Mouse (Mus musculus): ENCODE measurements at regions not wholly inside any gene's neighbourhood (a gene's known extent, or its start where the extent isn't known, plus 50 kb on each side); places are given as distances from the start of the nearest gene placed in this dataset.

GRCm38 (mm10) chr10:111625573-111625972 lies 119.5 kb downstream of the Phlda1 start:
- no peak for TF ChIP-seq MXI1 (IDR thresholded peaks at IDR 0.05; ENCODE audit: low read depth, low read length)
- no peak for TF ChIP-seq USF2 (conservative IDR thresholded peaks at IDR 0.05; ENCODE audit: low read depth, low read length)
- no peak for TF ChIP-seq ZKSCAN1 (IDR thresholded peaks at IDR 0.05; ENCODE audit: borderline replicate concordance, low read depth, low read length)
- no peak for TF ChIP-seq ZMIZ1 (IDR thresholded peaks at IDR 0.05; ENCODE audit: low read depth, low read length)
- no peak for TF ChIP-seq CHD2 (IDR thresholded peaks at IDR 0.05; ENCODE audit: low read length)
- no peak for TF ChIP-seq RCOR1 (conservative IDR thresholded peaks at IDR 0.05; ENCODE audit: low read depth, low read length)
- TF ChIP-seq ETS1 (conservative IDR thresholded peaks at IDR 0.05; ENCODE audit: low read depth, low read length), result no peak
- no peak for TF ChIP-seq NELFE (IDR thresholded peaks at IDR 0.05; ENCODE audit: low read depth, low read length)
- no peak for TF ChIP-seq MAFK (IDR thresholded peaks at IDR 0.05; ENCODE audit: insufficient replicate concordance, low read length)
- no peak for TF ChIP-seq KAT2A (IDR thresholded peaks at IDR 0.05; ENCODE audit: insufficient replicate concordance, low read length)
- in situ Hi-C loops (cut with MboI; ENCODE audit: low pct_ligation_motif_present, low pct_unique_long_range_greater_than_20kb, low sequenced_read_pairs) (loop anchor here (25.0 kb wide), 3 partner anchors 113 to 513 kb away; partner anchors contain the start of gene Phlda1), dilution Hi-C loops (cut with MboI; ENCODE audit: extremely low pct_ligation_motif_present, extremely low pct_unique_long_range_greater_than_20kb, low sequenced_read_pairs) (no loop called here)
- Histone ChIP-seq H3K79me2 (replicated peaks; ENCODE audit: control insufficient read depth, extremely low read depth, insufficient read depth, poor library complexity, severe bottlenecking) (no peaks in the 10 kb centered on the region), H3K4me2 (ENCODE audit: insufficient read depth, low read depth, poor library complexity, severe bottlenecking) (no peak overlapping the region), H3K9ac (ENCODE audit: insufficient read depth, low read depth) (no peak overlapping the region), H3K4me1 (ENCODE audit: control insufficient read depth in 1 of 2, insufficient read depth in 2 of 2) (no peaks in the 10 kb centered on the region), H3K4me3 (replicated peaks in 1 of 3; ENCODE audit: low read depth in 2 of 3, low read length in 2 of 3, poor library complexity in 1 of 3) (no peak overlapping the region), H3K9me3 (replicated peaks; ENCODE audit: low read length) (no peaks in the 10 kb centered on the region), H3K27me3 (replicated peaks) (no peaks in the 10 kb centered on the region), H3K27ac (ENCODE audit: insufficient read depth, low read depth) (no peak overlapping the region), H3K36me3 (replicated peaks in 1 of 2; ENCODE audit: control insufficient read depth in 1 of 2, insufficient read depth in 1 of 2, low read length in 1 of 2) (no peaks in the 10 kb centered on the region)
- DNase-seq (ENCODE audit: extremely low read depth), result no peak

DNA sequence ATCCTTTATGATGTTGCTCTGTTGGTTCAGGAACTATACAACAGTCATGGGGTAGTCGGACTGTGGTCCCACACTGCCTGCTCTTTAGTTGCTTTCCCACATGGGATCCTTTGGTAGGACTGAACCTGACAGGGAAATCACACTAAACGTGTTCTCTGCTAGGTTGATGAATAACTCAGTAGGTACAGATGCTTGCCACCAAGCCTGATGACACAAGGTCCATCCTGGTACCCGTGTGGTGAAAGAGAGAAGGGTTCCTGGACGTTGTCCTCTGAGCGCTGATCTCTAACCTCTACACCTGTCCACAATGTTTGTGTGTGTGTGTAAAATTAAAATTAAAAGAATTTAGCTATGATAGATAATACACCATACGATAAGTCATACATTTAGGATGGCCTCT lies 119.9 kb downstream of the Phlda1 start:
- Histone ChIP-seq H3K27ac (ENCODE audit: insufficient read depth, low read depth) (no peak overlapping the region), H3K9me3 (replicated peaks; ENCODE audit: low read length) (no peaks in the 10 kb centered on the region), H3K9ac (ENCODE audit: insufficient read depth, low read depth) (no peak overlapping the region), H3K36me3 (replicated peaks in 1 of 2; ENCODE audit: control insufficient read depth in 1 of 2, insufficient read depth in 1 of 2, low read length in 1 of 2) (no peaks in the 10 kb centered on the region), H3K27me3 (replicated peaks) (no peaks in the 10 kb centered on the region), H3K4me3 (replicated peaks in 1 of 3; ENCODE audit: low read depth in 2 of 3, low read length in 2 of 3, poor library complexity in 1 of 3) (no peak overlapping the region), H3K4me1 (ENCODE audit: control insufficient read depth in 1 of 2, insufficient read depth in 2 of 2) (no peaks in the 10 kb centered on the region), H3K4me2 (ENCODE audit: insufficient read depth, low read depth, poor library complexity, severe bottlenecking) (no peak overlapping the region), H3K79me2 (replicated peaks; ENCODE audit: control insufficient read depth, extremely low read depth, insufficient read depth, poor library complexity, severe bottlenecking) (no peaks in the 10 kb centered on the region)
- TF ChIP-seq RCOR1 (conservative IDR thresholded peaks at IDR 0.05; ENCODE audit: low read depth, low read length) (no peak), SMC3 (IDR thresholded peaks at IDR 0.05; ENCODE audit: low read depth, low read length) (no peak), ZKSCAN1 (IDR thresholded peaks at IDR 0.05; ENCODE audit: borderline replicate concordance, low read depth, low read length) (no peak), TCF12 (IDR thresholded peaks at IDR 0.05; ENCODE audit: low read depth, low read length) (no peak), MEF2A (IDR thresholded peaks at IDR 0.05; ENCODE audit: borderline replicate concordance, low read depth, low read length) (no peak), JUND (conservative IDR thresholded peaks at IDR 0.05; ENCODE audit: low read depth, low read length) (no peak), ZC3H11A (IDR thresholded peaks at IDR 0.05; ENCODE audit: low read depth, low read length) (no peak), ZNF384 (IDR thresholded peaks at IDR 0.05; ENCODE audit: low read depth, low read length) (no peak), MAZ (IDR thresholded peaks at IDR 0.05; ENCODE audit: low read depth, low read length) (no peak), POLR2A (IDR thresholded peaks at IDR 0.05; ENCODE audit: low read depth, low read length) (no peak), JUN (IDR thresholded peaks at IDR 0.05; ENCODE audit: insufficient read depth, low read depth, low read length) (no peak), POLR2AphosphoS2 (IDR thresholded peaks at IDR 0.05; ENCODE audit: low read depth, low read length) (no peak), RAD21 (IDR thresholded peaks at IDR 0.05; ENCODE audit: low read depth, low read length) (no peak)
- in situ Hi-C loops (cut with MboI; ENCODE audit: low pct_ligation_motif_present, low pct_unique_long_range_greater_than_20kb, low sequenced_read_pairs), result loop anchor here (25.0 kb wide), 3 partner anchors 114 to 514 kb away; partner anchors contain the start of gene Phlda1
- no peak for DNase-seq (ENCODE audit: extremely low read depth)
- dilution Hi-C loops (cut with MboI; ENCODE audit: extremely low pct_ligation_motif_present, extremely low pct_unique_long_range_greater_than_20kb, low sequenced_read_pairs), result no loop called here
